Mouse (Mus musculus) cerebellum, adult 2 months (tissue): ENCODE results near the gene Ralb.

Source experiments
- CTCF ChIP-seq: fragments of 200-500 bp; IDR thresholded peaks from 2 replicates; pipeline ENCODE4 v1.5.1; 2011; ENCODE audit warnings: low read depth, mild to moderate bottlenecking, control low read depth, low read length, moderate library complexity, borderline replicate concordance; ENCODE audit not compliant: insufficient read depth
- POLR2A ChIP-seq: fragments of 200-500 bp; IDR thresholded peaks from 2 replicates; pipeline ENCODE4 v1.6.1; 2011; ENCODE audit warnings: low read length, control low read depth, borderline replicate concordance; ENCODE audit not compliant: insufficient read depth

DNA sequence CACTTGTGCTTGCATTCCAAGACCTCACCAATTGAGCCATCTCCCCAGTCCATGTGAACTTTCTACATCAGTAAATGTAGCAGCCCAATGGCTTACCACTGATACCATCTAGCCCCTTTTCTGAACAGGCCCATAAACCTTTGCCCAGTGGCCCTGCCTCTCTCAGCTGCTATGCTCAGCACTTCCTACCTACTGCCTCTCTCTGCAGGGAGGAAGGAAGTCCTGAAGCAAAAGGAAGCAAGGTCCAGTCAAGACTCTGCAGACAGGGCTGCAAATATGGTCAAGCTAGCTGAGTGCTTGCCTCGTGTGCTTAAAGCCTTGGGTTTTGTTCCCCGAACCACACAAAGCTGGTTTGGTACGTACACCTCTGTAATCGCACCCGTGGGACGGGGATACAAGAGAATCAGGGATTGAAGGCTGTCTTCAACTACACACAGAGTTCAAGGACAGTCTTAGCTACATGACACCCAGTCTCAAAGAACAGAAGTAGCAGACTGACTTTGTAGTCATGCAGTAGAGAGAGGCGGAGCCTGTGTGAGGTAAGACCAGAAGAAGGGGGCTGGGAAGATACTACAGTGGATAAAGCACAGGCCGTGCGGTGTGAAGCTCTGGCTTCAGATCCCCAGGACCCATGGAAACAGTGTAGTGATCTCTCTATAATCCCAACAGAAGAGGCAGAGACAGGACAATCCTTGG lies 5.9 kb downstream of the Ralb start:
- TF ChIP-seq CTCF, result no peak
- no peak for TF ChIP-seq POLR2A
